Mouse (Mus musculus) small intestine, adult 2 months (tissue): ENCODE measurements around the gene Zfp598. TPM values are rescaled to one million over a fixed set of nuclear protein-coding genes. Genes with fewer than 3 reads are reported as not detected.
A peak's percentile ranks its signal among the peaks of the same experiment; 100 is the strongest.

Experiments
- H3K27ac ChIP-seq: fragments of 200-500 bp; 2 replicates; pipeline ENCODE4 v1.5.1; 2012; ENCODE audit warnings: low read depth, low read length, control low read depth, inconsistent platforms; ENCODE audit not compliant: insufficient read depth
- H3K27me3 ChIP-seq: fragments of 200-500 bp; 2 replicates; pipeline ENCODE4 v1.6.1; 2012; ENCODE audit warnings: mild to moderate bottlenecking, moderate library complexity, low read length, inconsistent platforms; ENCODE audit not compliant: control insufficient read depth, insufficient read depth
- H3K36me3 ChIP-seq: fragments of 200-500 bp; 2 replicates; pipeline ENCODE4 v1.6.1; 2012; ENCODE audit warnings: mild to moderate bottlenecking, low read length, control low read depth, inconsistent platforms; ENCODE audit not compliant: control insufficient read depth, insufficient read depth
- H3K4me1 ChIP-seq: fragments of 200-500 bp; 2 replicates; pipeline ENCODE4 v1.6.1; 2012; ENCODE audit warnings: low read length, inconsistent platforms, mixed read lengths; ENCODE audit not compliant: control insufficient read depth, insufficient read depth, insufficient read length
- H3K4me3 ChIP-seq: fragments of 200-500 bp; 2 replicates; pipeline ENCODE4 v1.5.1; 2012; ENCODE audit warnings: low read depth, mild to moderate bottlenecking, control low read depth, inconsistent platforms, low read length, moderate library complexity
- CTCF ChIP-seq: fragments of 200-500 bp; IDR thresholded peaks from 2 replicates; pipeline ENCODE4 v1.5.1; 2012; ENCODE audit warnings: low read depth, mild to moderate bottlenecking, control low read depth, inconsistent platforms, low read length, moderate library complexity, mixed read lengths; ENCODE audit not compliant: insufficient replicate concordance, insufficient read length; ENCODE audit errors: extremely low read depth
- POLR2A ChIP-seq: fragments of 200-500 bp; IDR thresholded peaks from 2 replicates; pipeline ENCODE4 v1.6.1; 2012; ENCODE audit warnings: low read depth, mild to moderate bottlenecking, control low read depth, inconsistent platforms, low read length, moderate library complexity
- WGBS: fragments of 180-500 bp; shearing (Covaris S2); methylation state at CpG from one replicate; pipeline ENCODE4 v1.1.7; 2018; 5-methylcytosine and 5-hydroxymethylcytosine counted together
- polyA plus RNA-seq: library from polyadenylated mRNA; depleted of rRNA; stranded (reverse); fragments of >200 nt; gene quantifications from 2 replicates; pipeline ENCODE4 v1.2.3, GENCODE M21; 2012

Gene Zfp598
- polyA plus RNA-seq, 1 experiment, result 85.8 TPM

- 11% methylated on average over 5 of the region's 5 CpGs for WGBS
- Histone ChIP-seq H3K36me3 (peaks cover 21% of the 10 kb centered on the region), H3K4me3 (peak overlapping the region; percentile 66), H3K27ac (peak overlapping the region; percentile 99), H3K4me1 (peaks cover 23% of the 10 kb centered on the region), H3K27me3 (no peaks in the 10 kb centered on the region)
- TF ChIP-seq POLR2A, result no peak; the same call in 1 of the 2 replicates
- no peak for TF ChIP-seq CTCF
Measured at GRCm38 (mm10) chr17:24697985-24698384, 28.5 kb downstream of the Zfp598 start.

- Histone ChIP-seq H3K27ac (peak overlapping the region; percentile 99), H3K36me3 (peaks cover 21% of the 10 kb centered on the region), H3K4me3 (peak overlapping the region; percentile 66), H3K27me3 (no peaks in the 10 kb centered on the region), H3K4me1 (peaks cover 23% of the 10 kb centered on the region)
- 28% methylated on average over 9 of the region's 9 CpGs for WGBS
- TF ChIP-seq CTCF (no peak), POLR2A (no peak)
Measured at GRCm38 (mm10) chr17:24698715-24699114, 29.2 kb downstream of the Zfp598 start.

- H3K4me1 ChIP-seq, result peaks cover 23% of the 10 kb centered on the region
- peaks cover 27% of the 10 kb centered on the region for H3K36me3 ChIP-seq
- peak overlapping the region; percentile 99 for H3K27ac ChIP-seq
- peak overlapping the region; percentile 65 for H3K4me3 ChIP-seq
- no peak for TF ChIP-seq CTCF
- TF ChIP-seq POLR2A, result peak; percentile 76
- 30% methylated on average over 2 of the region's 2 CpGs for WGBS
- H3K27me3 ChIP-seq, result no peaks in the 10 kb centered on the region
Measured at GRCm38 (mm10) chr17:24699473-24699872, 30.0 kb downstream of the Zfp598 start.

- no peak overlapping the region for H3K27ac ChIP-seq
- H3K4me1 ChIP-seq, result peaks cover 20% of the 10 kb centered on the region
- peaks cover 27% of the 10 kb centered on the region for H3K36me3 ChIP-seq
- H3K4me3 ChIP-seq, result peak overlapping the region; percentile 65; the same call in 1 of the 2 replicates
- WGBS, result 88% methylated on average over 9 of the region's 9 CpGs
- no peak for TF ChIP-seq POLR2A
- TF ChIP-seq CTCF, result no peak
- no peaks in the 10 kb centered on the region for H3K27me3 ChIP-seq
Measured at GRCm38 (mm10) chr17:24701251-24701650, 31.8 kb downstream of the Zfp598 start.

- Histone ChIP-seq H3K4me1 (peaks cover 1% of the 10 kb centered on the region), H3K4me3 (no peak overlapping the region), H3K36me3 (peaks cover 24% of the 10 kb centered on the region), H3K27me3 (no peaks in the 10 kb centered on the region), H3K27ac (no peak overlapping the region)
- no peak for TF ChIP-seq POLR2A
- no peak for TF ChIP-seq CTCF
- WGBS, result 90% methylated on average over 3 of the region's 3 CpGs
Measured at GRCm38 (mm10) chr17:24705821-24706220, 36.3 kb downstream of the Zfp598 start.

GRCm38 (mm10) chr17:24706982-24707800, 37.7 kb downstream of the Zfp598 start, which contains the start of gene Tbl3:
Gene Tbl3, minus strand, starts transcription at chr17:24707660.
- Histone ChIP-seq H3K36me3 (peaks cover 10% of the 10 kb centered on the region), H3K27ac (peak within 1 kb of the TSS; percentile 51), H3K4me3 (peak within 1 kb of the TSS; percentile 84), H3K4me1 (no peaks in the 10 kb centered on the region; the same call in 1 of the 2 replicates), H3K27me3 (no peaks in the 10 kb centered on the region)
- 1% methylated on average over 32 of the region's 32 CpGs for WGBS
- TF ChIP-seq POLR2A (peak; percentile 84), CTCF (no peak)

GRCm38 (mm10) chr17:24707801-24708425, 38.4 kb downstream of the Zfp598 start:
- TF ChIP-seq CTCF, result no peak
- no peak for TF ChIP-seq POLR2A
- 1% methylated on average over 24 of the region's 24 CpGs for WGBS
- H3K4me3 ChIP-seq, result peak overlapping the region; percentile 84
- 0 out of 2 replicates have a peak, but pooled peaks cover 7% of the 10 kb centered on the region for H3K36me3 ChIP-seq
- H3K27me3 ChIP-seq, result no peaks in the 10 kb centered on the region
- no peaks in the 10 kb centered on the region; the same call in 1 of the 2 replicates for H3K4me1 ChIP-seq
- peak overlapping the region; percentile 51 for H3K27ac ChIP-seq
